Mouse (Mus musculus) olfactory bulb, adult 2 months (tissue): ENCODE data around the gene Uqcrc1.

ENCODE experiments used
- CTCF ChIP-seq: fragments of 200-500 bp; IDR thresholded peaks from 2 replicates; pipeline ENCODE4 v1.5.1; 2012; ENCODE audit warnings: low read depth, mild to moderate bottlenecking, low read length, moderate library complexity; ENCODE audit not compliant: insufficient read depth
- POLR2A ChIP-seq: fragments of 200-500 bp; IDR thresholded peaks from 2 replicates; pipeline ENCODE4 v1.6.1; 2012; ENCODE audit warnings: mild to moderate bottlenecking, low read depth, low read length, moderate library complexity; ENCODE audit not compliant: insufficient read depth

DNA sequence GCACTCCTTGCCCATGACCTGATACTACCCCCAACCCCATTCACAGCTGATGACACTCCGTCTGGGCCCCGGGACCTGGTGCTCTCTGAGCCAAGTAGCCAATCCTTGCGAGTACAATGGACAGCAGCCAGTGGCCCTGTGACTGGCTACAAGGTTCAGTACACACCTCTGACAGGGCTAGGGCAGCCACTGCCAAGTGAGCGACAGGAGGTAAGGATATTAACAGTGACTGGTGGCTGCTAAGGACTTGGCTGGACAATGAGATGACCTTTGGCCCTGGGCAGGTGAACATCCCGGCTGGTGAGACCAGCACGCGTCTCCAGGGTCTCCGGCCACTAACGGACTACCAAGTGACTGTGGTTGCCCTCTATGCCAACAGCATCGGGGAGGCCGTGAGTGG lies 19.4 kb downstream of the Uqcrc1 start:
- no peak for TF ChIP-seq CTCF
- TF ChIP-seq POLR2A: no peak
